Mouse (Mus musculus): ENCODE measurements around the gene Rnase1.
"Not testable (repeated sequence)": the region's sequence is repeated elsewhere in the genome, so short reads cannot be mapped to it uniquely, and the experiment has no call there.

The Rnase1 gene

DNA sequence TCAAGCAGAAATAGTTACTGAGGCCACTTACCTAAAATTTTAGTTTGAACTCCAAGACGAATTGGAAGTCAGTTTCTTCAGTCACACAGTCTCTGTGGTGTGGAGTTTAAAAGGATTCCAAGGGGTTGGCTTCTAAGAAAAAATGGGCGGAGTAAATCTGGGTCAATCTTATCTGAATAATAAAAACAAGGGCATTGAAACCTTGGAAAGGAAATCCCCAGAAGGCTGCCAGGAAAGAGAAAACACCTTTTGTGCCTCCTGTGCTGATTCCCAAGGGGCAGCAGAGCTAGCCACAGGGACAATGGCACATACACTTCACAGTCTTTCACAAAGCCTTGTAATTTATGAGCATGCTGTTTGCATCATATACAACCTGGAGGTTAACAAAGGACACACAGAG, at the start of gene Rnase1:
Rnase1 (minus strand) TSS at position 101 of the 400 bp plus-strand sequence.
- ATAC-seq (ENCODE audit: insufficient number of reproducible peaks, low FRiP score, low TSS enrichment): no peak

DNA sequence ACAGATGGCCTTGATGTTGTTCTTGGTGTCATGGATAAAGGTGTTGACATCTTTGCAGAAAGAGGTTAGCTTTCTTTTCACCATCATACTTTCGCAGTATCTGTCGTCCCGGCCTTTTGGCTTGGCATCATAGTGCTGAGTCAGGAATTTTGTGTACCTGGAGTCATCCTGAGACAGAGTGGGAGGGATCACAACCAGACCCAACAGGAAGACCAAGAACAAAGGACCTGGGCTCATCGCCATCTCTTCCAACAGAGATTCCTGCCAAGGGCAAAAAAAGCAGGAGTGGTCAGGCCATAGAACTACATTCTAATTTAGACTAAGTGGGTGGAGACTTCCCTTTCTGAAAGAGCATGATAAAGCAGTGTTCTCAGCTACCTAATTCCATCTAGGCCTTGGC, 49.1 kb upstream of the Rnase1 start:
- ATAC-seq (ENCODE audit: insufficient number of reproducible peaks, low FRiP score, low TSS enrichment): no peak

- ATAC-seq (ENCODE audit: insufficient number of reproducible peaks, low FRiP score, low TSS enrichment): not testable (repeated sequence)
These were observed 34.5 kb upstream of the Rnase1 start for GRCm38 (mm10) chr14:51181051-51181450.

GRCm38 (mm10) chr14:51173843-51174242, 27.3 kb upstream of the Rnase1 start:
- ATAC-seq (ENCODE audit: insufficient number of reproducible peaks, low FRiP score, low TSS enrichment): no peak

GRCm38 (mm10) chr14:51172947-51173346, 26.4 kb upstream of the Rnase1 start:
- ATAC-seq (ENCODE audit: insufficient number of reproducible peaks, low FRiP score, low TSS enrichment): not testable (repeated sequence)

DNA sequence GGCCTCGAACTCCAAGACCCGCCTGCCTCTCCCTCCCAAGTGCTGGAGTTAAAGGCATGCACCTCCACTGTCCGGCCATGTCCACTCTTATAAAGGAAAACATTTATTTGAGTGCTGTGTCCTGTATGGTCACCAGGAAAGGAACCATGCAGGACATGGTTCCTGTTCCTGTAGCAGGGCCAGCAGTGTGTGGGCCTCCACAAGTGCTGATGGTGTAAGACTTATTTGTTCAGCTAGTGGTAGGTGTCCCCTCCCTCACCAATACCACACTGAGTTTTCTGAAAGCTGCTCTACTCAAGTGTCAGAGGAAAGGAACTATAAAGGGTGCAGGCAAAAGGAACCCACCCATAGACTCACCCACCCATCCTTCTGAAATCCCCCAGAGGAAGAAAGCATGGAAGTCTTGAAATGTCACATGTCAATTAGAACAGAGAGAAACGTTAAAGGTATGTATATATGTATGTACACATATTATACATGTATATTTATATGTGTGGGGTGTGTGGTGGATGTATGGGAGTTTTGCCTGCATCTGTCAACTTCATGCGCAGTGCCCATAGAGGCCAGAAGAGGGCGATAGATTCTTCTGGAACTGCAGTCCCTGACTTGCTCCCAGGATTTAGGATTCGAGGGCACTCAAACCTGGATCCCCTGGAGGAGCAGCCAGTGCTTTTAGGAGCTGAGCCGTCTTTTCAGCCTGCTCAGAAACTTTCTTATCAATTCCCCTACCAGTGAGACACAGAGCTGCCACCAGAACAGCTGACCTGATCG, 25.7 kb upstream of the Rnase1 start:
- peak; percentile 46; the same call in 1 of the 2 replicates for ATAC-seq (ENCODE audit: insufficient number of reproducible peaks, low FRiP score, low TSS enrichment)

DNA sequence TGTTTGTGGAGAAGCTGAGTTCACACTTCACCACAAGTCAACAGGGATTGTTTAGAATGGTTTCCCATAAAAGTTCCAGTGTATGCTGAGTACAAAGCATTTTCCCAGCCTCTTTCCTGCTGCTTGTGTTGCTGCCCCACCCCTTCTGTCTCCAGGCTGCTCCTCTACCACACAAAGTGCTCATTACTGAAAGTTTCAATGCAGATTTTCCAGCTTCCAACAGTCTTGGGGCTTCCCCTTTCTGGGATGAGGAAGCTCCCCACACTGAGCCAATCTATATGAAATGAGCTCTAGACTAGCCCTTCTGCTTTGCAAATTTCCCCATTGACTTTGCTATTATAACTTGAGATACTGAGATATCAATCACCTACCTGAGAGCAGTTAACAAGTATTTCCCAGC, 19.5 kb upstream of the Rnase1 start:
- no peak for ATAC-seq (ENCODE audit: insufficient number of reproducible peaks, low FRiP score, low TSS enrichment)

GRCm38 (mm10) chr14:51165435-51165834, 18.9 kb upstream of the Rnase1 start:
- ATAC-seq (ENCODE audit: insufficient number of reproducible peaks, low FRiP score, low TSS enrichment): no peak

GRCm38 (mm10) chr14:51163323-51163722, 16.7 kb upstream of the Rnase1 start:
- not testable (repeated sequence) for ATAC-seq (ENCODE audit: insufficient number of reproducible peaks, low FRiP score, low TSS enrichment)

DNA sequence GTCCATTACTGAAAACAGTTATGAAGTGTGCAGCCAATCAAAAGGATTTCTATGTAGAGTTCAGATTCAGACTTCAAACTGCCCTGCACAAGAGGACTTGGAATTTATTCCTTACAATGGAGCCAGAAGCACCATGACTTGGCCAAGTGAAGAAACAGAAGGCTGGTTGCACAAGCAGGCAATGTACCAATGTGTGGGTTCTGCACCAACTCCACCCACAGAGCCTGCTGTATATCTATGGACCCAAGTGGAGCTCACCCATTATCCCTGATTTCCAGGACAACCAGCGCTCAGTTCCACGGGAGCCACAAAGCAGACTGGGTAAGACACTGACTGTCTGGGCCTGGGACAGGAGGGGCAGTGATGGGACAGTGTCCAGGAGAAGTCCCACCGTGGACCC, 15.4 kb upstream of the Rnase1 start, which contains the start of gene Rnase2b:
Rnase2b (plus strand) TSS at position 285 of the 400 bp plus-strand sequence.
- ATAC-seq (ENCODE audit: insufficient number of reproducible peaks, low FRiP score, low TSS enrichment): not testable (repeated sequence)

- no peak for ATAC-seq (ENCODE audit: insufficient number of reproducible peaks, low FRiP score, low TSS enrichment)
These were observed 10.5 kb upstream of the Rnase1 start for GRCm38 (mm10) chr14:51157072-51157471.

DNA sequence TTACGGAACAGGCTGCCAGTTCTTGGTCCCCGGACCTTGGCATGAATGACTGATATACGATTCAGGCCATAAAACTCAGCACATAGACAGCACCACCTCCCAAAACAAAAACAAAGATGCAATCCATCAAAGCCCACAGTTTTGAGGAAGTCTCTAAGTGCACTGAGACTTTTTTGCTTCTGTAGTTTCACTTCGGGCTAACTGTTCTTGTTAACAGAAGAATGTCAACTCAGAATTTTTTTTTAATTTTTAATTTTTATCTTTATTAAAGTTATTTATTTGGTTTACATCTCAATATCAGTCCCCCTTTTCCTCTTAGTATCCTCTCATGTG, 10.1 kb upstream of the Rnase1 start:
- ATAC-seq (ENCODE audit: insufficient number of reproducible peaks, low FRiP score, low TSS enrichment): no peak

- no peak for ATAC-seq (ENCODE audit: insufficient number of reproducible peaks, low FRiP score, low TSS enrichment)
These were observed 9.6 kb upstream of the Rnase1 start for GRCm38 (mm10) chr14:51156056-51156735.

- no peak for ATAC-seq (ENCODE audit: insufficient number of reproducible peaks, low FRiP score, low TSS enrichment)
These were observed 5.8 kb upstream of the Rnase1 start for GRCm38 (mm10) chr14:51152249-51152870.

GRCm38 (mm10) chr14:51150206-51150831, 3.7 kb upstream of the Rnase1 start:
- ATAC-seq (ENCODE audit: insufficient number of reproducible peaks, low FRiP score, low TSS enrichment): no peak

GRCm38 (mm10) chr14:51149164-51149563, 2.6 kb upstream of the Rnase1 start:
- ATAC-seq (ENCODE audit: insufficient number of reproducible peaks, low FRiP score, low TSS enrichment): no peak

GRCm38 (mm10) chr14:51148006-51148405, 1.4 kb upstream of the Rnase1 start:
- no peak for ATAC-seq (ENCODE audit: insufficient number of reproducible peaks, low FRiP score, low TSS enrichment)

DNA sequence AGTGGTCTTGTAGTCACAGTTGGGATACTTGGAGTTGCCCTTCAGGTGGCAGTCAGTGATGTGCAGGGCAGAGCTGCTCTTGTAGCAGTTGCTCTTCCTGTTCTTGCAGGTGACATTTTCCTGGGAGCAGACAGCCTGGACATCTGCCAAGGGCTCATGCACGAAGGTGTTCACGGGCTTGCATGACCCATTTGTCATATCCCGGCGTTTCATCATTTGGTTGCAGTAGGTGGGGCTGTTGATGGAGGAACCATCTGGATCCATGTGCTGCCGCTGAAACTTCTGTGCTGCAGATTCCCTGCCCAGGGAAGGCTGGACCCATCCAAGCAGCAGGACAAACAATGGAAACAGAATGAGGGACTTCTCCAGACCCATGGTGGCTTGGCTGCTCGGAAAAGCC, 1.1 kb downstream of the Rnase1 start:
- no peak for ATAC-seq (ENCODE audit: insufficient number of reproducible peaks, low FRiP score, low TSS enrichment)

DNA sequence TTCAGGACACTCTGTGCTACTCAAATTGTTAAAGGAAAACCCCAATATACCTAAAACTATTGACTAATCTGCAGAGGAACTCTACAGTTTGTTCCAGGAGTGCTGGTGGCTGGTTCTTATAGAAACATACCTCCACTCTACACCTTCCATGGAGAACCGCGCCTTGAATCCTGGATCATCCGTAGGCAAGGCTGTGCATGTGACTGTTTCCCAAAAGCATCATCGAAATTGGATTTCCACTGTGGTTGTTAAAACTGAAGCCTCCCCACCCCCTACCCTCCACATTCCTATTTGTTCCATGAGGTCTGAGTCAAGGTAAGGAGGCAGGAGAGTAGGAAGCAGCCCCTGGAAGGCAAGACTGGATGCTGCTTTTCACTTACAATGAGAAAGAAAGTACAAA, 2.1 kb downstream of the Rnase1 start:
- no peak for ATAC-seq (ENCODE audit: insufficient number of reproducible peaks, low FRiP score, low TSS enrichment)

DNA sequence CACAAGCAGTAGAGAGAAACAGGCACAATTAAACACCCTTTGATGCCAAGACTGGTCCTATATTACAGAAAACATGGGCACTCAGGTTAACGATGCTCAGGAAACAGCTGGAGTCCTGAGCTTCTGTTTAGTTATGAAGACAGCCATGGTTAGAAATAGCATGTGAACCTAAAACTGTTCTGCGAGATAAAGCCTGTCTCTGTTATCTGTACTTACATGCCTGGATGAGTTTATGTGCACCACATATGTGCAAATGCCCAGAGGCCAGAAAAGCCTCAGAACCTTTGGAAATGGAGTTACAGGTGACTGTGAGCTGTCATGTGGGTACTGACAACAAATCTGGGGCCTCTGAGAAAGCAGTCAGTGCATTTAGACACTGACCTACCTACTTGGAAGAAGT, 2.6 kb downstream of the Rnase1 start:
- no peak for ATAC-seq (ENCODE audit: insufficient number of reproducible peaks, low FRiP score, low TSS enrichment)

- no peak for ATAC-seq (ENCODE audit: insufficient number of reproducible peaks, low FRiP score, low TSS enrichment)
These were observed 3.3 kb downstream of the Rnase1 start for GRCm38 (mm10) chr14:51143287-51143686.

Data from cerebellum, adult (tissue).